Mouse (Mus musculus): ENCODE measurements around the gene 1700003H04Rik. TPM values are rescaled to one million over a fixed set of nuclear protein-coding genes. Genes with fewer than 3 reads are reported as not detected.

The 1700003H04Rik gene
- total RNA-seq (2015; ENCODE audit: low replicate concordance), result not detected in 2 replicates
- not detected in 2 replicates for total RNA-seq (2017; ENCODE audit: low replicate concordance)

DNA sequence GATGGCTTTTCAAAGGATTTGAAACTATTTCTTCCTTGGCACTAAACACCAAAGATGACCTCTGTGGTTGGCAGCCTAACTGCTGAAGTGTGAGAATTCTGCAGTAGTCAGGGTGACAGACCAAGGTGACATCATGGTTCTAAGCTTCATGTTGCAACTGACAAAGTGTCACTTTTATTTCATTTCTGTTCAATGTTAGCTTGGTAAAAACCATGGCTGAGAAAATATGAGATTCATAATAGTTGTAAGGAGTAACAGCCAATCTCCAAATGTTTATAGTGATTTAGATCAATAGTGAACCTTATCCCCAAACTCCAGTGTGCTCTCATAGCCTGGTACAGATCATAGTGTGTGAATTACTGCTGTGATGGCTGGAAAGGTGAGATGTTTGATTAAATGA, at the start of gene 1700003H04Rik:
Gene 1700003H04Rik (minus strand): TSS at position 101 of the 400 bp plus-strand sequence.
- no peak for ATAC-seq (replicated peaks; ENCODE audit: low FRiP score, poor library complexity, severe bottlenecking)

DNA sequence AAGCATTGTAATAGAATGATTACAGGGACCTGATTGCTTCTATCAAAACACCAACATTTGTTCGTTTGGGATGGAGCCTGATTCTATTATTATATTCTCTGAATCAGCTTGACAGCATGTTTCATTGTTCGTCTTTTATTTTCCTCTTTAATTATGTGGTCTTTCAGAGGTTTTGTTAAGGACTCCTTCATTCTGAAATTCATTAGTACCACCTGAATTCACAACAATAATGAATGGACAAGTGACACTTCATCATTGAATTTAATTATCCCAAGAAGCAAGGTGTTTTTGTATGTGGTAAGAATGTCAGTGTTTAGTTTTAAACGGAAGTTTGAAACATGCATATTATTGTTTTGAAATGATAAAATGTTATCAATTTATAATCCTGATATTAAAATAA, 42.1 kb upstream of the 1700003H04Rik start:
- no peak for ATAC-seq (replicated peaks; ENCODE audit: low FRiP score, poor library complexity, severe bottlenecking)

GRCm38 (mm10) chr3:124613287-124613686, 32.4 kb upstream of the 1700003H04Rik start:
- no peak for ATAC-seq (replicated peaks; ENCODE audit: low FRiP score, poor library complexity, severe bottlenecking)

GRCm38 (mm10) chr3:124609956-124610355, 29.1 kb upstream of the 1700003H04Rik start:
- ATAC-seq (replicated peaks; ENCODE audit: low FRiP score, poor library complexity, severe bottlenecking), result no peak

DNA sequence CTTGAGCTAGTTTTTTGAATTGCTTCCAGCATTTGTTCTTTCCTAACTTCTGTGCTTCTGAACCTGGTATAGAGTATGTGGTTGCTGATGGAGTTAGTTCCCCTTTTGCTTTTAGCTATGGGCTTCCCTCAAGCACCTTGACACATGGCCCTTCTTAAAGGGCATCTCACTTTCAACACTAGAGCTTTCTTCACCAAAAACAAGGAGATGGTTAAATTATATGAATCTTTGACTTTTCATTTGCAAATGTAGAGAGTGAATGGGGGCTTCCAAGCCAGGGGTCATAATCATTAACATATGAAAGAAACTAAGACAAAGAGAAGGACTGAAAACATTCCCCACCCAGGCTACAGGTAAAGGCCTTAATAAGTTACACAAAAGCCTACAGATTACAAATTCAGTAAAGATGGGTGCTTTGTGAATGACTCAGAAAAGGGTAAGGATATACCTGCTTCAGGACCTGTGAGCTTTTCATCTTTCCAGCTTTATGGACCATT, 25.2 kb upstream of the 1700003H04Rik start:
- ATAC-seq (replicated peaks; ENCODE audit: low FRiP score, poor library complexity, severe bottlenecking), result no peak

GRCm38 (mm10) chr3:124605518-124605917, 24.6 kb upstream of the 1700003H04Rik start:
- no peak for ATAC-seq (replicated peaks; ENCODE audit: low FRiP score, poor library complexity, severe bottlenecking)

DNA sequence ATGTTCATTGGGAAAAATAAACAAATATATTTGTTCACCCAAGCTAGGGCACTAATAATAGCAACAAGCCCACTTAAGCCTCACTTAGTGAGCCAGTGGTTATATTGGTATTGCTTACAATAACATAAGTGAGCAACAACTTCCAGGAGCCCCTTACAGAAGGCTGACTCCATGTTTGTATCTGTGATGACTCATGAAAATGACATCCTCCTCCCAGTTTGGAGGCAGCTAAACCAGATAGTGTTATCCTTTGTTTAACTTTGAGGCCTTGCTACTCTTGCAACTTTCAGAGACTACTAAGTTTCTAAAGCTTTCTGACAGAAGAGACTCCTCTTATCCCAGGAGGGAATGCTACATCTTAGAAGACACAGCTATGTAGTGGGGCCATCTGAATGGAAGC, 16.9 kb upstream of the 1700003H04Rik start:
- no peak for ATAC-seq (replicated peaks; ENCODE audit: low FRiP score, poor library complexity, severe bottlenecking)

GRCm38 (mm10) chr3:124587534-124587933, 6.6 kb upstream of the 1700003H04Rik start:
- no peak for ATAC-seq (replicated peaks; ENCODE audit: low FRiP score, poor library complexity, severe bottlenecking)

- ATAC-seq (replicated peaks; ENCODE audit: low FRiP score, poor library complexity, severe bottlenecking), result no peak
Measured at GRCm38 (mm10) chr3:124585761-124586160, 4.9 kb upstream of the 1700003H04Rik start.

GRCm38 (mm10) chr3:124557317-124557716, 23.6 kb downstream of the 1700003H04Rik start:
- ATAC-seq (replicated peaks; ENCODE audit: low FRiP score, poor library complexity, severe bottlenecking), result no peak

- ATAC-seq (replicated peaks; ENCODE audit: low FRiP score, poor library complexity, severe bottlenecking), result no peak
Measured at GRCm38 (mm10) chr3:124555963-124556362, 24.9 kb downstream of the 1700003H04Rik start.

DNA sequence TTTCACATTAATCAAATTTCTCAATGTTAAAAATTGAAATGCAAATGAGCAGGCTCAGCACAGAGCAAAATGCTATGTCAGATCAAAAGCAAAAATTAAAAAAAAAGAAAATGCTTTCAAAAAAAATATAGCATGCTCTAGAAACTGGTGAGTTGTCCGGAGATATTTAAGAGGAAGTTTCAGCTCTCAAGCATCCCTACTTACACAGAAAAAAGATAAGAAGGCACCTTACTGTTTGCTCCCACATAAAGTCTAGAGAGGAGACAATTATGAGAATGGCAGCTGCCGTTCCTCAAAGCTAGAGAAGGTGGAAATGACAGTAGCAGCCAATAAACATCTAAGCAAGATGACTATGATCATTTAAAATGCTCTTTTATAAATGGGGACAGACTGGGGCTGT, 25.8 kb downstream of the 1700003H04Rik start:
- ATAC-seq (replicated peaks; ENCODE audit: low FRiP score, poor library complexity, severe bottlenecking), result no peak

- no peak for ATAC-seq (replicated peaks; ENCODE audit: low FRiP score, poor library complexity, severe bottlenecking)
Measured at GRCm38 (mm10) chr3:124548898-124549297, 32.0 kb downstream of the 1700003H04Rik start.

DNA sequence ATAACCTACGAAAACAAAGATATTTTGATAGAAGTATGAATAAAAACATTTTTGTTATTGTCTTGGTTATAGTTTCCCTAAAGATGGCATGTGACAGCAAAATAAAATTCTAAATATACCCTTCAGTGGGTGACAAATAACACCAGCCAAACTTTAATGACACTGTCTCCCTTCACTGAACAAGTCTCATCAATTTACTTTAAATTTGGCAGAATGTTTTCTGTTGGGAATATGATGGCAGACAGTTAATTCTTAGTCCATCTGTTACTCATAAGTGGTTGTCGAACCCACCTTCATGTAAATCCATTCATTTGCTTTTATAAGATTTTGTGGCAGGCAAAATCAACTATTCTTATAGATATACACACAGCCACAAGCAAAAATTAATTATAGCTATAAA, 42.6 kb downstream of the 1700003H04Rik start:
- no peak for ATAC-seq (replicated peaks; ENCODE audit: low FRiP score, poor library complexity, severe bottlenecking)

GRCm38 (mm10) chr3:124536602-124537001, 44.3 kb downstream of the 1700003H04Rik start:
- ATAC-seq (replicated peaks; ENCODE audit: low FRiP score, poor library complexity, severe bottlenecking), result no peak

- ATAC-seq (replicated peaks; ENCODE audit: low FRiP score, poor library complexity, severe bottlenecking), result no peak
Measured at GRCm38 (mm10) chr3:124518786-124519185, 62.1 kb downstream of the 1700003H04Rik start.

Other genes with a start within 250 kb of the 1700003H04Rik start
- not detected in 2 replicates for gene 1700006A11Rik, start 155.1 kb downstream of the 1700003H04Rik start, total RNA-seq (2015; ENCODE audit: low replicate concordance)
- not detected in 2 replicates for gene 1700006A11Rik, start 155.1 kb downstream of the 1700003H04Rik start, total RNA-seq (2017; ENCODE audit: low replicate concordance)